Mouse (Mus musculus): ENCODE results near the gene Cep89. TPM values are rescaled to one million over a fixed set of nuclear protein-coding genes. Genes with fewer than 3 reads are reported as not detected.
A peak's percentile ranks its signal among the peaks of the same experiment; 100 is the strongest.

Gene Cep89
- polyA plus RNA-seq, 1 experiment from 2014 or later, result 43.2 TPM

DNA sequence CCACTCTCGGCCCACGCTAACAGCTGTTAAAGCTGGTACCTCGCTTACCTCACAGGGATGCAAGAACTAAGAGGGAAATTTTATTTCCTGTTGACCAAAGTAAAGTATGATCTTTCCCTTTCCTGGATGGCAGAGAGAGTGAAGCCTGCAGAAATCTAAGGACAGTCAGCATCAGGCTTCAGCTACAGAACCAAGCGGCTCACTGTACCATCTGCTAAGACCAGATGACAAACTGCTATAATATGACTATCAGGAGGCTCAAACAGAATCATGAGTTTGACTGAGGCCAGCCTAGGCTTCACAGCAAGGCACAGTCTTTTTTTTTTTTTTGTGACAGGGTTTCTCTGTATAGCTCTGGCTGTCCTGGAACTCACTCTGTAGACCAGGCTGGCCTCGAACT, 68.2 kb downstream of the Cep89 start:
- no peaks in the 10 kb centered on the region for H3K27me3 ChIP-seq (ENCODE audit: insufficient read depth, poor library complexity, severe bottlenecking)
- H3K9me3 ChIP-seq, result no peaks in the 10 kb centered on the region
- WGBS, result 74% methylated on average over 5 of the region's 5 CpGs
- peaks cover under 1% of the 10 kb centered on the region; the same call in 1 of the 2 replicates for H3K4me1 ChIP-seq
- no peak overlapping the region for H3K4me3 ChIP-seq
- DNase-seq (ENCODE audit: low spot score), result no peak
- H3K36me3 ChIP-seq, result no peaks in the 10 kb centered on the region
- H3K27ac ChIP-seq, result no peak overlapping the region

DNA sequence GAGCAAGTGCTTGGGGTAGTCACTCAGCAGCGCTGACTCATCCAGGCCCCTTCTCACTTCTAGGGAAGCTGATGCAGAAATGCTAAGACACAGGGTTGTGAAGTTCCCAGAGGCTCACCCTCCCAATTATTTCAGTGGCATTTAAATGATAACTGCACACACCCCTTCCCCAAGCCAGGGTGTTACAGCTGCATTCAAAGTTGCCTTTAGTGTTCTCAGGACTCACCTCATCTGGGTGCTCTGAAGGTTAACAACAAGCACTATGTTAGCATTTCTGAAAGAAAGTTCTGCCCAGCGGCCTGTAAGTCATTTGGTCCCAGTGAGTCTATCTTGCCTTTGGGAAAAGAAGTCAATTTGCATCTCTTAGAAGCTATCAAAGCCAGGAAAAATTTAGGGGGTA, 71.0 kb downstream of the Cep89 start:
- H3K9me3 ChIP-seq, result no peaks in the 10 kb centered on the region
- WGBS, result 67% methylated on average over 2 of the region's 2 CpGs
- no peaks in the 10 kb centered on the region for H3K4me1 ChIP-seq
- no peak overlapping the region for H3K27ac ChIP-seq
- DNase-seq (ENCODE audit: low spot score), result no peak
- H3K36me3 ChIP-seq, result no peaks in the 10 kb centered on the region
- H3K4me3 ChIP-seq, result no peak overlapping the region
- no peaks in the 10 kb centered on the region for H3K27me3 ChIP-seq (ENCODE audit: insufficient read depth, poor library complexity, severe bottlenecking)

DNA sequence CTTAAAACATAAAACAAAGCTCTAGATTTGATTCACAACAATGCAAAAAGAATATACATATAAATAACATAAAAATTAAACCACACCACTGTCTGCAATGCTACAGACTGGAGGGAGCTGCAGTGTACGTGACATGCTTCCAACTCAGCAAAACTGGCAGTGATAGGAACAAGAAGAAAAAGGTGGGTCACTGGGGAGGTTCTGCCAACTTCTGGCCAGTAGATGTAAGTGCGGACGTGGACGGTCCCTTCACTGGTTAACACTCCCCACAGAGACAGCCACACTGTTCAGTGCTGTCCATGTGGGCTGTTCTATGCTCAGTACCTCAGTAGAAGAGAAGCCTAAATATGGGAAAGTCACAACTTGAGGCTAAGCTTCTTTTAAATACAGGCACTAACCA, 74.0 kb downstream of the Cep89 start:
- Histone ChIP-seq H3K27me3 (ENCODE audit: insufficient read depth, poor library complexity, severe bottlenecking) (no peaks in the 10 kb centered on the region), H3K4me3 (no peak overlapping the region), H3K27ac (no peak overlapping the region), H3K36me3 (no peaks in the 10 kb centered on the region), H3K4me1 (no peaks in the 10 kb centered on the region), H3K9me3 (no peaks in the 10 kb centered on the region)
- 54% methylated on average over 4 of the region's 4 CpGs for WGBS
- no peak for DNase-seq (ENCODE audit: low spot score)

DNA sequence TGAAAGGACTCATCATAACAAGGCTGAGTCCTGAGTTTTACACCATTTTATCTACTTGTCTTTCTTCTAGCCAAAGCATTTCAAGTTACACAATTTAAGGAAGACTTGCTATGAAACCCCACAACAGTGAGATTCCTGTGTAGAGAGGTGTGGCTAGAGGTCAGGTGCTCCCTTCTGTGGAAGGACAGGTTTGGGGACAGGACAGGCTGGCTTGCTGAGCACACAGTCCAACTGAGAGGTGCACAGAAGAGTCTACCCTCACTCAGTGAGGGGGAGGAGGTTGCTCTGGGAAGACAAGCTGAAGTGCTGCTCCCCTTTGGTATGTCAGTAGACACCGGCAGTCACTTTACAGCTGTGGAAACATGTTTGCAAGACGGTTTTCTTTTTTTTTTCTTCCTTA, 79.6 kb downstream of the Cep89 start:
- H3K36me3 ChIP-seq, result no peaks in the 10 kb centered on the region
- no peaks in the 10 kb centered on the region for H3K9me3 ChIP-seq
- no peak overlapping the region for H3K27ac ChIP-seq
- no peak overlapping the region for H3K4me3 ChIP-seq
- 65% methylated on average over 2 of the region's 2 CpGs for WGBS
- no peak for DNase-seq (ENCODE audit: low spot score)
- no peaks in the 10 kb centered on the region for H3K27me3 ChIP-seq (ENCODE audit: insufficient read depth, poor library complexity, severe bottlenecking)
- no peaks in the 10 kb centered on the region for H3K4me1 ChIP-seq

DNA sequence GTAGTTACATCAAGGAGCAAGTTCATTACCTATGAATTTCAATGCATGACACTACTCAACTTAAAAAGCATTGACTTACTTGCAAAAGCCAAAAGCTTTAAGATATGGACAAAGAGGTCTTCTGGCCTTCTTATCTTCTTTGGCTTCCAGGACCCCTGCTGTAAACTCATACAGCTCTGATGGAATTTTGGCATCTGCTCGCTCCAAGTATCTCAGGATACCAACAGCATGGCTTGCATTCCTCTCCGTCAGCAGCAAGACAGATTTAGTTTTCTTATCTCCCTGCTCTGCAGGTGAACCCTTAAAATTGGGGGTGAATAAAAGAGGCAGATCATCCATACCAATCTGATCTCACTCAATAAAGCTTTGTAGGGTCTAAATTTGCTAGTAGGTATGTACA, 88.3 kb downstream of the Cep89 start:
- H3K27ac ChIP-seq, result 0 out of 2 replicates have a peak overlapping the region, but pooled peaks have one; percentile 22
- H3K4me1 ChIP-seq, result peaks cover 13% of the 10 kb centered on the region; the same call in 1 of the 2 replicates
- 29% methylated on average over 2 of the region's 2 CpGs for WGBS
- no peak overlapping the region for H3K4me3 ChIP-seq
- H3K36me3 ChIP-seq, result no peaks in the 10 kb centered on the region
- no peak for DNase-seq (ENCODE audit: low spot score)
- no peaks in the 10 kb centered on the region for H3K9me3 ChIP-seq
- no peaks in the 10 kb centered on the region for H3K27me3 ChIP-seq (ENCODE audit: insufficient read depth, poor library complexity, severe bottlenecking)

DNA sequence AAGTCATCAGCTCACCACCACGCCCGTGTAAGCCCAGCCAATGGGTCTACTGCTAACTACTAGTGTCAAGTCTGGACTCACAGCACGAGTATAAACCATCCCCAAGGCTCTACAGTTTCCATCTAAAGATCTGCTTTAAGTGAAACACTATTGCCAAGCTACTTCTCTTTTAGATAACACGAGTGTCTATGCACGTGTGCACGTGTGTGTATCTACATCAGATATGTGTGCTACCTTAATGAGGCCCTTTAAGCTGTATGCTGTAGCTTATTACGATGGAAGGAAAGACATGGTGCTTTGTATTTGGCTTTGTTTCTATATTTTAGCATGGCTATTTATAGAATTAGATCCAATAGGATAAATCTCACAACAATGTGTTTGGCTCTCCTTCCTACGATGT, 89.7 kb downstream of the Cep89 start:
- DNase-seq (ENCODE audit: low spot score), result no peak
- Histone ChIP-seq H3K36me3 (no peaks in the 10 kb centered on the region), H3K27ac (no peak overlapping the region), H3K4me3 (no peak overlapping the region), H3K27me3 (ENCODE audit: insufficient read depth, poor library complexity, severe bottlenecking) (no peaks in the 10 kb centered on the region), H3K4me1 (peaks cover 13% of the 10 kb centered on the region; the same call in 1 of the 2 replicates), H3K9me3 (no peaks in the 10 kb centered on the region)
- WGBS, result 84% methylated on average over 8 of the region's 8 CpGs

Other genes starting within 250 kb of the Cep89 start
- gene Slc7a10, start 210.7 kb upstream of the Cep89 start, polyA plus RNA-seq (2016; fragmentation: Nextera tagmentation; extraction: Ambion mirVana), result 0.14 and 0.49 TPM in 2 replicates
- gene Lrp3, start 181.5 kb upstream of the Cep89 start, polyA plus RNA-seq (2016; fragmentation: Nextera tagmentation; extraction: Ambion mirVana), result 1.5 and 4.2 TPM in 2 replicates
- 12.5 and 15.3 TPM in 2 replicates for gene Gpatch1, start 78.6 kb upstream of the Cep89 start, polyA plus RNA-seq (2016; fragmentation: Nextera tagmentation; extraction: Ambion mirVana)
- gene Rhpn2, start 62.9 kb upstream of the Cep89 start, polyA plus RNA-seq (2016; fragmentation: Nextera tagmentation; extraction: Ambion mirVana), result 7.7 and 8.2 TPM in 2 replicates
- gene Faap24, start 199 bp upstream of the Cep89 start, polyA plus RNA-seq (2016; fragmentation: Nextera tagmentation; extraction: Ambion mirVana), result 17.8 and 22.9 TPM in 2 replicates
- 0.63 and 1.2 TPM in 2 replicates for gene Slc7a9, start 51.8 kb downstream of the Cep89 start, polyA plus RNA-seq (2016; fragmentation: Nextera tagmentation; extraction: Ambion mirVana)
- gene Tdrd12, start 140.7 kb downstream of the Cep89 start, polyA plus RNA-seq (2016; fragmentation: Nextera tagmentation; extraction: Ambion mirVana), result 0.18 and 0.20 TPM in 2 replicates
- 76.7 and 99.6 TPM in 2 replicates for gene Nudt19, start 159.3 kb downstream of the Cep89 start, polyA plus RNA-seq (2016; fragmentation: Nextera tagmentation; extraction: Ambion mirVana)
- gene Rgs9bp, start 188.5 kb downstream of the Cep89 start, polyA plus RNA-seq (2016; fragmentation: Nextera tagmentation; extraction: Ambion mirVana), result 0.90 and 1.4 TPM in 2 replicates
- 28.3 and 33.0 TPM in 2 replicates for gene Ankrd27, start 189.2 kb downstream of the Cep89 start, polyA plus RNA-seq (2016; fragmentation: Nextera tagmentation; extraction: Ambion mirVana)

All from heart, embryonic 10.5 days (tissue).